13 mouse cellular contexts compared by ENCODE assay signal in genomic region chr6:36926455-36926854, GRCm38 (mm10).
DNase-seq lines count a peak whose midpoint lies in the region; ATAC-seq lines count a peak whose summit lies in the region.
"Had no signal": no experiment of that assay in that cellular context is flagged by ENCODE, and none has a peak within 500 bp of the region (broad histone marks: within the 10 kb centered on the region; RNA-seq: fewer than 3 reads in every experiment).

No protein-coding gene starts in this region.

- H3K9me3 ChIP-seq in embryonic facial prominence, embryonic 14.5 days (ENCODE audit: control insufficient read depth, low read length), result no peaks in the 10 kb centered on the region
- H3K9me3 ChIP-seq in embryonic facial prominence, embryonic 10.5 days, result no peaks in the 10 kb centered on the region
- no peaks in the 10 kb centered on the region for H3K9me3 ChIP-seq in midbrain, embryonic 14.5 days (ENCODE audit: control insufficient read depth, low read length)
- H3K9me3 ChIP-seq: heart, embryonic 10.5 days had no signal

- no peak overlapping the region for H3K27ac ChIP-seq in embryonic facial prominence, embryonic 14.5 days (replicated peaks; ENCODE audit: low read depth, low read length)
- H3K27ac ChIP-seq in embryonic facial prominence, embryonic 10.5 days (replicated peaks), result no peak overlapping the region
- H3K27ac ChIP-seq in midbrain, embryonic 14.5 days (replicated peaks; ENCODE audit: low read depth, low read length), result no peak overlapping the region
- H3K27ac ChIP-seq: heart, embryonic 10.5 days; liver, embryonic 14.5 days had no signal

- WGBS in embryonic facial prominence, embryonic 14.5 days, result 49% methylated on average over 4 of the region's 4 CpGs
- WGBS in embryonic facial prominence, embryonic 10.5 days, result 85% methylated on average over 4 of the region's 4 CpGs
- 82% methylated on average over 4 of the region's 4 CpGs for WGBS in midbrain, embryonic 14.5 days

- intact Hi-C loops in heart, postnatal 14 days (cut with DNase I), result no loop called here

- H3K4me2 ChIP-seq in embryonic facial prominence, embryonic 14.5 days (ENCODE audit: low read depth, low read length), result no peak overlapping the region
- H3K4me2 ChIP-seq in midbrain, embryonic 14.5 days (ENCODE audit: low read length), result no peak overlapping the region

- ATAC-seq in embryonic facial prominence, embryonic 14.5 days (ENCODE audit: low read depth), result no peak
- no peak for ATAC-seq in midbrain, embryonic 14.5 days (ENCODE audit: low FRiP score, low TSS enrichment)
- ATAC-seq: activated CD4-positive, CD25-positive, alpha-beta regulatory T cell, adult 4 months had no signal

- no peak overlapping the region for H3K4me3 ChIP-seq in embryonic facial prominence, embryonic 14.5 days (ENCODE audit: low read depth, low read length)
- H3K4me3 ChIP-seq in embryonic facial prominence, embryonic 10.5 days, result no peak overlapping the region
- no peak overlapping the region for H3K4me3 ChIP-seq in midbrain, embryonic 14.5 days (replicated peaks; ENCODE audit: low read depth, low read length)
- H3K4me3 ChIP-seq: heart, embryonic 10.5 days had no signal

- H3K27me3 ChIP-seq in embryonic facial prominence, embryonic 14.5 days (replicated peaks; ENCODE audit: control insufficient read depth, insufficient read depth, low read length), result no peaks in the 10 kb centered on the region
- no peaks in the 10 kb centered on the region for H3K27me3 ChIP-seq in embryonic facial prominence, embryonic 10.5 days (replicated peaks; ENCODE audit: low read depth, poor library complexity, severe bottlenecking)
- no peaks in the 10 kb centered on the region for H3K27me3 ChIP-seq in midbrain, embryonic 14.5 days (ENCODE audit: control insufficient read depth, insufficient read depth, low read length)
- H3K27me3 ChIP-seq: CH12.LX had no signal

- H3K4me1 ChIP-seq in embryonic facial prominence, embryonic 14.5 days (ENCODE audit: control insufficient read depth, insufficient read depth, low read length), result peaks cover 3% of the 10 kb centered on the region; the same call in 1 of the 2 replicates
- peaks cover 1% of the 10 kb centered on the region; the same call in 1 of the 2 replicates for H3K4me1 ChIP-seq in embryonic facial prominence, embryonic 10.5 days
- peaks cover 5% of the 10 kb centered on the region; the same call in 1 of the 2 replicates for H3K4me1 ChIP-seq in midbrain, embryonic 14.5 days (ENCODE audit: control insufficient read depth, insufficient read depth, low read length)
- H3K4me1 ChIP-seq: heart, embryonic 10.5 days had no signal

- no peak overlapping the region for H3K9ac ChIP-seq in embryonic facial prominence, embryonic 14.5 days (ENCODE audit: low read depth, low read length)
- H3K9ac ChIP-seq in midbrain, embryonic 14.5 days (replicated peaks; ENCODE audit: low read length), result no peak overlapping the region
- H3K9ac ChIP-seq: liver, embryonic 14.5 days had no signal

- no peaks in the 10 kb centered on the region for H3K36me3 ChIP-seq in embryonic facial prominence, embryonic 14.5 days (ENCODE audit: control insufficient read depth, insufficient read depth, low read length)
- H3K36me3 ChIP-seq in embryonic facial prominence, embryonic 10.5 days (replicated peaks), result no peaks in the 10 kb centered on the region
- no peaks in the 10 kb centered on the region for H3K36me3 ChIP-seq in midbrain, embryonic 14.5 days (ENCODE audit: control insufficient read depth, insufficient read depth, low read length)
- H3K36me3 ChIP-seq: heart, embryonic 10.5 days had no signal

- peak; percentile 51 for DNase-seq in embryonic facial prominence, embryonic 14.5 days (ENCODE audit: low spot score)
- DNase-seq in embryonic facial prominence, embryonic 10.5 days (ENCODE audit: low spot score), result no peak
- DNase-seq in layer of hippocampus, adult 18-20 months (ENCODE audit: low spot score in 2 of 2), result peak; percentile 33 to 69
- DNase-seq in layer of hippocampus, adult 9-10 months (ENCODE audit: low spot score), result no peak
- DNase-seq in brain, embryonic 18.5 days (ENCODE audit: low read depth, low spot score), result peak; percentile 75
- DNase-seq in cerebellum, postnatal 14 days, result peak; percentile 69 to 79
- DNase-seq in heart, postnatal 14 days, result no peak
- no peak for DNase-seq in midbrain, embryonic 14.5 days
- DNase-seq: lung, postnatal 10 days had no signal

Comparison
In these comparisons a context has a peak if more than half of its experiments do, and no peak if none do; other contexts are left out.
1. DNase-seq: peak in embryonic facial prominence, embryonic 14.5 days (single experiment), layer of hippocampus, adult 18-20 months (2 of 2), brain, embryonic 18.5 days (single experiment) and cerebellum, postnatal 14 days (2 of 2); none in embryonic facial prominence, embryonic 10.5 days (single experiment), layer of hippocampus, adult 9-10 months (single experiment), heart, postnatal 14 days (0 of 2) and midbrain, embryonic 14.5 days (single experiment).